Mouse (Mus musculus): Measurements from ENCODE around the gene Gm49368.

DNA sequence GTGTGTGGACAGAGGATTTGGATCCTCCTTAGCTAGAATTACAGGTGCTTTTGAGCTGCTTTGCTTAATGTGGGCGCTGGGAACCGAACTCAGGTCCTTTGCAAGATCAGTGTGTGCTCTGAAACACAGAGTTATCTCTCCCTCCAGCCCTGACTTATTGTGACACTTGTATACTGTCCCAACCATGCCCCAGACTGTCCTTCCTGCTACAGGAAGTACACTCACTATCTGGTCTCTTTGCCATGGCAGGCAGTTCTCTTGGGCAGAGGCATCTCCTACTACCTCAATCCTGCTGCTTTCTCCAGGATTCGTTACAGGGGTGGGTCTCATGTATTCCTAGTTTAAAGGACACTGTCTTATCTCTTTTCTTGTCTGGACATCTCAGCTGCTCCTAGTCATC is 44.2 kb upstream of the Gm49368 start:
- TF ChIP-seq EP300 (IDR thresholded peaks at IDR 0.05; ENCODE audit: low read depth) (no peak), CTCF (IDR thresholded peaks at IDR 0.05; ENCODE audit: low read depth) (no peak)

Measured in heart, postnatal 0 days (tissue).